Mouse (Mus musculus) heart, postnatal 0 days (tissue): Measurements from ENCODE around the gene Erlec1. TPM values are rescaled to one million over a fixed set of nuclear protein-coding genes. Genes with fewer than 3 reads are reported as not detected.

Experiments
- ATAC-seq: fragments of 200-750 bp; cut with Nextera tagmentation; 2 replicates; pipeline ENCODE4 v1.8.0; 2017; ENCODE audit warnings: low read depth, moderate number of reproducible peaks, moderate library complexity; ENCODE audit not compliant: insufficient read depth
- DNase-seq: peaks from one replicate; pipeline ENCODE4 v3.0.0-alpha.2; 2016; ENCODE audit warnings: low spot score
- H3K27ac ChIP-seq: fragments of 300-500 bp; sonication (generic); 2 replicates; pipeline ENCODE4 v1.5.1; 2014; ENCODE audit warnings: low read depth, mild to moderate bottlenecking
- H3K27me3 ChIP-seq: fragments of 300-500 bp; sonication (generic); 2 replicates; pipeline ENCODE4 v1.6.1; 2014; ENCODE audit warnings: low read length, mixed read lengths; ENCODE audit not compliant: control insufficient read depth, insufficient read depth
- H3K36me3 ChIP-seq: fragments of 300-500 bp; sonication (generic); replicated peaks from 2 replicates; pipeline ENCODE4 v1.6.1; 2014; ENCODE audit warnings: low read length, mixed read lengths; ENCODE audit not compliant: control insufficient read depth, insufficient read depth
- H3K4me1 ChIP-seq: fragments of 300-500 bp; sonication (generic); 2 replicates; pipeline ENCODE4 v1.6.1; 2014; ENCODE audit warnings: antibody characterized with exemption; ENCODE audit not compliant: control insufficient read depth, insufficient read depth
- H3K4me2 ChIP-seq: fragments of 300-500 bp; sonication (generic); 2 replicates; pipeline ENCODE4 v1.6.1; 2014; ENCODE audit warnings: low read depth, mild to moderate bottlenecking, low read length, moderate library complexity
- H3K4me3 ChIP-seq: fragments of 300-500 bp; sonication (generic); 2 replicates; pipeline ENCODE4 v1.5.1; 2014; ENCODE audit warnings: low read depth, low read length
- H3K9ac ChIP-seq: fragments of 300-500 bp; sonication (generic); replicated peaks from 2 replicates; pipeline ENCODE4 v1.6.1; 2014; ENCODE audit warnings: low read depth, low read length, mixed read lengths
- H3K9me3 ChIP-seq: fragments of 300-500 bp; sonication (generic); replicated peaks from 2 replicates; pipeline ENCODE4 v1.6.1; 2016; ENCODE audit warnings: low read length; ENCODE audit not compliant: control insufficient read depth
- CTCF ChIP-seq: IDR thresholded peaks from 2 replicates; pipeline ENCODE4 v1.5.1; 2016; ENCODE audit warnings: antibody characterized with exemption, control low read depth, low read depth
- EP300 ChIP-seq: IDR thresholded peaks from 2 replicates; pipeline ENCODE4 v1.6.1; 2016; ENCODE audit warnings: antibody characterized with exemption, low read depth
- WGBS: fragments of 180-500 bp; shearing (Covaris S2); extraction: QIAGEN DNeasy Blood & Tissue Kit; methylation state at CpG from one replicate; pipeline ENCODE4 v1.1.7; 2014; 5-methylcytosine and 5-hydroxymethylcytosine counted together
- polyA plus RNA-seq: library from polyadenylated mRNA; unstranded; fragments of >200 nt; fragmentation: Nextera tagmentation; extraction: Ambion mirVana; gene quantifications from 2 replicates; pipeline ENCODE4 v1.2.1, GENCODE M21; 2015
- total RNA-seq: library from RNA; depleted of rRNA; stranded (reverse); fragments of >200 nt; gene quantifications from 2 replicates; pipeline ENCODE4 v1.2.3, GENCODE M21; 2014; ENCODE audit warnings: low replicate concordance

Erlec1 gene
- total and polyA plus RNA-seq, 2 experiments from 2014 or later: 10.6 to 14.3 TPM

DNA sequence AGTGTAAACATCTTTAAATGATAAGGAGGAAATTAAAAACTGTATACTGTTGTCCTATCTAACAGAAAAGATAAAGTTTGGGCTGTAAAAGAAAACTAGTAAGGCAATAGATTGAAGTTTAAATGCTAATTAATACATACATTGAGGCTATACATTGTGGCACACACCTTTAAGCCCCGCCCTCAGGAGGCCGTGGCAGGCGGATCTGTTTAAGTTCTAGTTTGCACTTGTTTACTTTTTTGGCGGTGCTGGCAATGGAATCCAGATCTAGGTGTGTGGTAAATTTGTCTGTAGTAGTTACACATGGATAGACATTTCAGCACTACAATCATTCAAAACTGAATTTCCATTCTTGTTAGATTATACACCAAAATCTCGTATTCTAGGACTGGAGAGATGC, 1.3 kb downstream of the Erlec1 start:
- no peak for TF ChIP-seq EP300
- Histone ChIP-seq H3K9me3 (no peaks in the 10 kb centered on the region), H3K4me2 (peak overlapping the region; percentile 90), H3K36me3 (peaks cover 24% of the 10 kb centered on the region), H3K9ac (peak overlapping the region; percentile 85; the same call in 1 of the 2 replicates), H3K27ac (no peak overlapping the region), H3K4me1 (peaks cover 17% of the 10 kb centered on the region; the same call in 1 of the 2 replicates), H3K4me3 (peak overlapping the region; percentile 87), H3K27me3 (no peaks in the 10 kb centered on the region)
- 61% methylated on average over 5 of the region's 5 CpGs for WGBS
- DNase-seq (no peak), ATAC-seq (no peak)

DNA sequence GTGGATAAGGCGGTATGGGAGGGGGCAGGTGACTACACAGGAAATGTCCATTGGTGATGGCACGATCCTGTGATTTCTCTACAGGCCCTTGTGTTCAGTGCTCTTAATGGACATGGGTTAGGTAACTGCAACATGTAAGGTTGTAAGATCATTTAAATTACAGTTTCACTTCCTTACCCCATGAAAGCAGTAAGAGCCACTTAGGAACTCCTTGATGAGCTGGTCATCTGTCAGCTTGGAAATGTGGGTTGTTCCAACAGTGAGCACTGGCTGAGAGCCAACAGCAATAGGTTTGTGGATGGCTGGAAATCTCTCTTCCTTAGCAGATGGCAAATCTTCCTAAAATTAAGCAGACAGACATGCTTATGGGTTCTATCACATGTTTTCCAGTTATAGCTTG, 10.6 kb downstream of the Erlec1 start:
- no peaks in the 10 kb centered on the region for H3K4me1 ChIP-seq
- no peak overlapping the region for H3K27ac ChIP-seq
- peaks cover 71% of the 10 kb centered on the region for H3K36me3 ChIP-seq
- DNase-seq: no peak
- no peak for ATAC-seq
- no peaks in the 10 kb centered on the region for H3K27me3 ChIP-seq
- WGBS: 91% methylated on average over 2 of the region's 2 CpGs
- H3K4me2 ChIP-seq: no peak overlapping the region
- H3K9ac ChIP-seq: no peak overlapping the region
- TF ChIP-seq EP300 (no peak), CTCF (no peak)
- no peaks in the 10 kb centered on the region for H3K9me3 ChIP-seq
- H3K4me3 ChIP-seq: no peak overlapping the region

DNA sequence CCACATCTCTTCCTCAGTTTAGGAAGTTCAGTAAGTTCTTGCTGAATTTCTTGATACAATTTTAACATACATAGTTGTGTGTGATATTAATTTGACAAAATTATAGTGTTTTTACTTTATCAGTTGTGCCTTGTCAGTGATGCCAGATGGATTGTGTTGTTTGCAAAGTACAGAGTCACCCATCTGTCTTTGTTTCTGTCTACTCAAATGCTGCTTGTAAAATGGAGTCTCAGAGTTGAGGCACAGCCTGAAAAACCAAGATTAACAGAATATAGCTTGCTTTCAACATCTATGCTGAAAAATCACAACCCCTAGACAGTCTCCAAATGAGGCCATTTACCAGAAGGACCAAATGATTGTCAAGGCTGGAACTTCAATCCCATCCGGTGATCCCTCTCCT, 25.6 kb downstream of the Erlec1 start:
- WGBS: 79% methylated on average over 1 of the region's 1 CpGs
- H3K4me3 ChIP-seq: no peak overlapping the region
- no peak overlapping the region for H3K9ac ChIP-seq
- no peak for TF ChIP-seq EP300
- TF ChIP-seq CTCF: no peak
- no peaks in the 10 kb centered on the region for H3K9me3 ChIP-seq
- no peaks in the 10 kb centered on the region for H3K4me1 ChIP-seq
- ATAC-seq (no peak), DNase-seq (no peak)
- no peak overlapping the region for H3K27ac ChIP-seq
- no peak overlapping the region for H3K4me2 ChIP-seq
- no peaks in the 10 kb centered on the region for H3K27me3 ChIP-seq
- H3K36me3 ChIP-seq: peaks cover 35% of the 10 kb centered on the region

DNA sequence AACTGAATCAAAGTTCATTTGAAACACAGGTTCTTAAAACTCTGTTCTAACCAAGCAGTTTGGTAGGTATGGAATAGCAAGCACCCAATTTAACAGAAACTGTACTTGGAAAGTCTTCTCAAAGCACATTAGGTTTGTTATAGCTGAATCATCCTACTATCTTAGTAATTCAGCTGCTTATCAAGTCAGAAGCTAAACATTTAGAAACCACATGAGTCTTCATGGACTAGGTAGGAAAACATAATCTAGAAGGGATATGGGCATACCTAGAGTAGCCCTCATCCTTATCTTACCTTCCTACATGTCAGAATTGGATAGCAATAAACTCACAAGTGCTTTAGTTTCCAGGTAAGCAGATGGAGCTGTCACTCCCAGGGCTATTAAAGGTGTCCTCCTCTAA, 26.1 kb downstream of the Erlec1 start:
- DNase-seq (no peak), ATAC-seq (no peak)
- no peaks in the 10 kb centered on the region for H3K4me1 ChIP-seq
- H3K4me2 ChIP-seq: no peak overlapping the region
- H3K9ac ChIP-seq: no peak overlapping the region
- TF ChIP-seq CTCF: no peak
- TF ChIP-seq EP300: no peak
- no peaks in the 10 kb centered on the region for H3K9me3 ChIP-seq
- H3K27me3 ChIP-seq: no peaks in the 10 kb centered on the region
- H3K36me3 ChIP-seq: peaks cover 35% of the 10 kb centered on the region
- H3K27ac ChIP-seq: no peak overlapping the region
- no peak overlapping the region for H3K4me3 ChIP-seq

- 89% methylated on average over 3 of the region's 3 CpGs for WGBS
- no peaks in the 10 kb centered on the region for H3K9me3 ChIP-seq
- H3K4me2 ChIP-seq: no peak overlapping the region
- TF ChIP-seq EP300 (no peak), CTCF (no peak)
- no peaks in the 10 kb centered on the region for H3K4me1 ChIP-seq
- H3K36me3 ChIP-seq: peaks cover 11% of the 10 kb centered on the region
- H3K9ac ChIP-seq: no peak overlapping the region
- no peak for DNase-seq
- ATAC-seq: no peak
- H3K27ac ChIP-seq: no peak overlapping the region
- no peak overlapping the region for H3K4me3 ChIP-seq
- no peaks in the 10 kb centered on the region for H3K27me3 ChIP-seq
Measured at GRCm38 (mm10) chr11:30923283-30923682, 30.9 kb downstream of the Erlec1 start.

- Histone ChIP-seq H3K4me2 (no peak overlapping the region), H3K27ac (no peak overlapping the region), H3K4me1 (no peaks in the 10 kb centered on the region), H3K9ac (no peak overlapping the region), H3K27me3 (no peaks in the 10 kb centered on the region), H3K36me3 (no peaks in the 10 kb centered on the region; the same call in 1 of the 2 replicates), H3K4me3 (no peak overlapping the region), H3K9me3 (no peaks in the 10 kb centered on the region)
- no peak for TF ChIP-seq EP300
- TF ChIP-seq CTCF: no peak
- DNase-seq (no peak), ATAC-seq (no peak)
- WGBS: 75% methylated on average over 1 of the region's 1 CpGs
Measured at GRCm38 (mm10) chr11:30920641-30921040, 33.5 kb downstream of the Erlec1 start.
